Mouse (Mus musculus): ENCODE data around the gene Fam117a.
A peak's percentile ranks its signal among the peaks of the same experiment; 100 is the strongest.

Fam117a gene

GRCm38 (mm10) chr11:95336568-95337128 is at the start of gene Fam117a:
Gene Fam117a (plus strand): TSS chr11:95337018.
- DNase-seq: peak; percentile 92 to 97

DNA sequence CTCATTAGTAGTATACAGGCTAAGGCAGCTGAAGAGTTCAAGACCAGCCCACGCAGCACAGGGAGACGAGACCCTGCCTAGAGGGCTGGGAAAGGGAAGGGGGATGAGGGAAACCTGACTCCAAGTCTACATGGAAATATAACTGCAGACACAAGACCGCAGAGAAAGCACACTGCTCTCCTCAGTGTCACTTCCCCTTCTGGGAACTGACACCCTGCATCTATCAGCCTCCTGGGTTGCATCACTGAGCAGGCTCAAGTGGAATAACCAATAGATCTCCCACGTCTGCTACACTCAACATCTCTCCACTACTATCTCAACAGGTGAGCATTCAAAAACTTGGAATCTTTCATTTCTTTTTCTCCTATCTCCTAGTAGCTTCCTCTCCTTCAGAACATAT is 44.8 kb upstream of the Fam117a start:
- no peak for DNase-seq

DNA sequence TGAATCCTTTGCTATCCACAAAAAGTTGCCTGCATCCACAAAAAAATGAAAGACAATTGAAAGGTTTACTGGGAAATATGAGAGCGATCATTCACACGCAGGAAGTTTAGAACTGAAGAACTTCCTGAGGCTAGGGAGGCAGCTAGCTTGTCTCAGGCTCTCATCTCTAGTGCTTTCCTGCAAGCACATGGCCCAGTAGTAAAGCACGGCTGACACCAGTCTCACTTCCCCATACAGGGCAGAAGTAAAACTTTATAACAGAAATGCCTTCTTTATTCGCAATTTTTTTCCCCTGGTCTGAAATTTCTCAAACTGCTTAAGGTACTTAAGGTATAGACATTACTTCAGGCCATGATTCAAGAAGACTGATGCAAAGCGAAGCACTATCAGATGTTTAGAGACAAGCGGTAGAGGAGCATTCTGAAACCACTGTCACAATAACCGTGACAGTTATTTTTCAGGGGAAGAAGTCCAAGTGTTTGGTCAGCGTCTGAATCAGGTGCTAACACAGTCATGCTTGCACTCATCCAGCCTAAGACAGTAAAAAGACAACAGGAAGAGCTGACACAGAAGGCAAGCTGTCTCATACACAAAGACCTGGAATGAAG is 43.7 kb upstream of the Fam117a start:
- no peak for DNase-seq

GRCm38 (mm10) chr11:95295736-95296135 is 41.1 kb upstream of the Fam117a start:
- no peak for DNase-seq

DNA sequence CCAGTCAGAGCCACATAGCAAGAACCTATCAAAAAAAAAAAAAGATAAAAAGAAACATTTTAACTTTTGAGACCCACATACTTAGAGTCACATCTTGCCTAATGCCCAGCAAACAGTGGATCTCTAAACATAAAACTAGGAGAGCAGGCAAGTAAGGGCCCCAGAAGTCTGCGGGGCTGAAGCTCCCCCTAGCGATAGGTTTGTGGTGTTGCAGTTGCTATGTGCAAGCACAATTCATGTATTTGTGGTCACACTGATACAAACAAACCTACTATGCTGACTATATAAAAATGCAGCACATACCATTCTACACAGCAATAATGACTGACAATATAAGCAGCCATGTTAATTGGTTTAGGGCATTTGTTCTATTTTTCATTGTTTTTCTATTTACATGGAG is 38.7 kb upstream of the Fam117a start:
- no peak for DNase-seq

DNA sequence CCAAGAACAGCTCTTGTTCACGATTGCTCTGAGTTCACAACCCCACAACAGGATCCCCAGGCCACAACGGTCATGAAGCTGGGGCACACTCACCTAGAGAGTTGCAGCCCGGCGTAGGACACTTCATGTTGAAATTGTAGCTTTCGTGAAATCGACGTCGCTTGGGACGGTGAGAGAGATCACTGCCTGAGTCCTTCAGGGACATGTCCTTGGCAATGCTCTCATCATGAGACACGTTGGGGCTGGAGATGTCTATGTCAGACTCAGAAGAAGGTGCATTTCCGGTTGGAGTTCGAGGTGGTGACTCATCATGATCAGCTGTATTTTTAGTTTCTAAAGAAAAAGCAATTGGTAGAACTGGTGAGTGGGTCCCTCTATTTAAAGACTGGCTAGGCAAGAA is 36.9 kb upstream of the Fam117a start:
- DNase-seq: no peak

GRCm38 (mm10) chr11:95301772-95302171 is 35.0 kb upstream of the Fam117a start:
- DNase-seq: no peak

DNA sequence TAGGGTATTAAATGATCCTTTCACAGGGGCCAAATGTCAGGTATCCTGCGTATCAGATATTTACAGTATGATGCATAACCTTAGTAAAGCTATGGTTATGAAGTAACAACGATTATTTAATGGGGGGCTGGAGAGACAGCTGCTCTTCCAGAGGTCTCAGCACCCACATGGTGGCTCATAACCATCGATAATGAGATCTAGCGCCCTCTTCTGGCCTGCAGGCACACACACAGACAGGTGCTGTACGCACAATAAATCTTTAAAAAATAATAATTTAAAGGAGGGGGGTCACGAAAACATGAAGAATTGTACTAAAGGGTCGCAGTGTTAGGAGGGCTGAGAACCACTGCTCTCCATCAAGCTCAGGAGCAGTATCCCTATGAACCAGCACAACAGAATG is 31.2 kb upstream of the Fam117a start:
- no peak for DNase-seq

DNA sequence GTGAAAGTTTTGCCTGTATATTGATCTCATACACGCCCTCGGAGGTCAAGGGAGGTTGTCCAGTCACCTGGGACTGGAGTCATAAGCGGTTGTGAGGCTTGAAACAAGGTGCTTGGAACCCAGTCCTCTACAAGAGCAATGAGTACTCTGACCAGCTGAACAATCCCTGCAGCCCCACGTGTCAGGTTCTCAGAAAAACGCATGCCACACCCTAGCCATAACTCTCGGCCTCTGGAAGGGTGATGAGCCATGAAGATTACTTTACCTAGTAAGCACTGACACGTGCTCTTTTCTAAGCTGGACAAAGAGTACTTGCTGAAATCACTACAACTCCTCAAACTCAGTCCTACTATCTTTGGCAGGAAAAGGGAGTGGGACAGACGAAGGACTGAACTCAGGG is 29.3 kb upstream of the Fam117a start:
- DNase-seq: peak in 1 of 2 experiments; percentile 45

GRCm38 (mm10) chr11:95309510-95310006 is 27.3 kb upstream of the Fam117a start:
- peak; percentile 97 to 99 for DNase-seq

GRCm38 (mm10) chr11:95310007-95310647 is 26.7 kb upstream of the Fam117a start, which contains the start of gene Kat7:
Gene Kat7 (minus strand): TSS chr11:95310246.
- peak; percentile 98 to 99 for DNase-seq

GRCm38 (mm10) chr11:95310648-95311424 is 26.0 kb upstream of the Fam117a start:
- DNase-seq: peak; percentile 23 to 49

GRCm38 (mm10) chr11:95311425-95311807 is 25.4 kb upstream of the Fam117a start:
- no peak for DNase-seq

DNA sequence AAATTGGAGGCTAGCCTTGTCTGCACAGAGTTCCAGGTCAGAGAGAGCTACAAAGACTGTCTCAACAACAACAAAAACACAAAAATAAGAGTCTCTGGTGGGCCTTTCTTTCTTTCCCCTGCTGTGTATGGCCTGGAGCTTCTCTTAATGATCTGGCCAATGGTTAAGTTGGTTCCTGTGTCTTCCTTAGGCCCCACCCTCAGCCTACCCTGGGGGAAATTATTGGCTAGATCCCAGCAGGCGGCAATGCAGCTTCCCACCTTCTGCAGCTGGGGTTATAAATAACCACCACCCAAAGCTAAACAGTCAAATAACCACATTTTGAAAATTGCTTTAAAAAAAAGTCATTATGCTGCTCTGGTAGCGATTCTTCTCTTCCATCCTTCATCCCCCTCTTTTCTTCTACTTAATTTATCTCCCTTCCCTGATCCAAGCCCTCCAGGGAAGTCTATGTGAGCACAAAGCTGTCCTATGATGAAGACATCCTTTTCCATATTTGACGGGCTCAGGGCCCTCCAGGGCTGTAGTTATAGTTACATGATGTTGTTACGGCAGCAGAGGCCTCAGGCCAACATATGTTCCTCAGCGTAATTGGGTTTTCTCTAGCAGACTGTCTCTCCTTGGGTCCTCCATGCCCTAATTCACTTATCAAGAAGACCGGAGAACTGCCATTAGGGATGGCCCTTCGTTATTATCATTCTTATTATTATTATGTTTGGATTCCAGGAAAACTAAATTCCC is 21.4 kb upstream of the Fam117a start:
- DNase-seq: no peak

- no peak for DNase-seq
These were observed 18.7 kb upstream of the Fam117a start for GRCm38 (mm10) chr11:95318116-95318515.

- DNase-seq: peak in 1 of 2 experiments; percentile 28
These were observed 17.3 kb upstream of the Fam117a start for GRCm38 (mm10) chr11:95319506-95319905.

DNA sequence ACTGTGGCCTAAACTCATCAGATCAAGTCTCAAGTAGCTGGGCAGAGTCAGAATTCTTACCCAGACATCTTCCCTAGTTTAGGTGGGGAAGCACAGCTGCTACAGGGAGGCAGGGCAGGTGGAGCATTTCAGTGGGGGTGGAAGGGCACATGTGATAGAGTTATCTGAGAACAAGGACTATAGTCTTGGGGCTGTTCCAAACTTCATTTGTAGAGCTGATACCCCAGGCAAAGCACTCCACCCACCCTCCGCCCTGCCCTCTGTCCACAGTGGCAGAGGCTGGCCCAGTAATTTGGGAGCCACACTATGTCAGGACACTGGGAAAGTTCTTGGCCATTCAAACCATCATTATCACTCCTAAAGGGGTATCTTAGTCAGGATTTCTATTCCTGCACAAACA is 16.8 kb upstream of the Fam117a start:
- no peak for DNase-seq

GRCm38 (mm10) chr11:95324181-95324580 is 12.6 kb upstream of the Fam117a start:
- no peak for DNase-seq

DNA sequence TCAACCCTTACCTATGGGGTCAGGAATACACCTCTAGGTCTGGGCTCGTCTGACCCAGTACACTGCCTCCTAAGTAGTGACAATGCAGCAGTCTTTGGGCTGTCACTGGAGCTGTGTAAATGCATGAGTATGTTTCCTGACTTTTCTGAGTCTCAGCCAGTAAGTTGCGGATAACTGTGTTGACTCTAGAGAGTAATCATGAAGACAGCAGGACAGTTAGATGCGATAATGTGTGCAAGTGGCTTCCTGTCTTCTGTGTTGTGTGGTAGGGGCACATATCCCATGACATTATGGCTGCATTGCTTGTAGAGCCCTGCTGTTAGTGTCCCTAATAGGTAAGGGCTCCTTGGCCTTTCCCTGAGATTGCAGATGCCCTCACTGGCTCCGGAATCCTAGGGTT is 11.0 kb upstream of the Fam117a start:
- DNase-seq: no peak

DNA sequence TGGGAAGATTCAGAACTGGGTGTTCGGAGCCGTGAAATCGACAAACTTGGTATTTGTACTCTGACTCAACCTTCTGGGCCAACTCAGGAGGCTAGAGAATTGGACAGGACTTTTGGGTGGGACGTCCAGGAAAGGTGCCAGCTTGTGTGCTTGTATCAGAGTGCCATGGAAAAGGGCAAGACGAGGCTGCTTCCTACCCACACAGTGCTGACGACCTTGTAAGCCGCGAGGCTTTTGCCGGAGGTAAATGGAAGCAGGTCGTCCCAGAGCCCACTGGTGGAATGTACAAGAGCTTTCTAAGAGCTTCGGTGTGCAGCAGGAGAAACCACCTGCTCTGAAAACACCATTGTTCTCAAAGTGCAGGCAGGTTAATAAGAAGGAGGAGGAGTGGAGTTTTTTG is 10.6 kb upstream of the Fam117a start:
- DNase-seq: no peak

DNA sequence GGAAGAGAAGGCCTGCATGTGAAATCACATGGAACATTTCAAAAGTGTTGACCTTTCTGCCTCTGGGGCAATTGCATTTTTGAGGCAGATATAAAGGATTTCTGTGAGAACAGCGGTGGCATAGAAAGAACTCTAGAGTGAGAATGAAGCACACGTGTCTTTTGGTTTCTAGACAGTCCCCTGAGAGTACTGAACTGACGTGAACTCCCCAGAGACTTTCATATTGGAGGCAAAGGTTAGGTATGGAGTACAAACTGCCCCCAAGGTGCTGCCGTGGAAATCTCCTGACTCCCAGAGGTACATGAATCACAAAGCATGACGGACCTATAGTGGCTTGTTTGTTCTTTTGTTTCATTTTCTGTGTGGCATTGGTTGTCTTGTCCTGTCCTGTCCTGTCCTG is 8.2 kb upstream of the Fam117a start:
- DNase-seq: no peak

DNA sequence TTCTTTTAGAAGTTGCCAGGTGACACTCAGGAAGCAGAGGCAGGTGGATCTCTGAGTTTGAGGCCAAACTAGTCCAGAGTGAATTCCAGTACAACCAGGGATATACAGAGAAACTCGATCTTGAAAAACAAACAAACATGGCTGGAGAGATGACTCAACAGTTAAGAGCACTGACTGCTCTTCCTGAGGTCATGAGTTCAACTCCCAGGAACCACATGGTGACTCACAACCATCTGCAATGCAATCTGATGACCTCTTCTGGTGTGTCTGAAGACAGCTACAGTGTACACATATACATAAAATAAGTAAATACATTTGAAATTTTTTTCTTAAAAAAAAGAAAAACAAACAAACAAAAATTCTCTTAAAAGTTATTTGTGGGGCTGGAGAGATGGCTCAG is 6.2 kb upstream of the Fam117a start:
- DNase-seq: no peak

DNA sequence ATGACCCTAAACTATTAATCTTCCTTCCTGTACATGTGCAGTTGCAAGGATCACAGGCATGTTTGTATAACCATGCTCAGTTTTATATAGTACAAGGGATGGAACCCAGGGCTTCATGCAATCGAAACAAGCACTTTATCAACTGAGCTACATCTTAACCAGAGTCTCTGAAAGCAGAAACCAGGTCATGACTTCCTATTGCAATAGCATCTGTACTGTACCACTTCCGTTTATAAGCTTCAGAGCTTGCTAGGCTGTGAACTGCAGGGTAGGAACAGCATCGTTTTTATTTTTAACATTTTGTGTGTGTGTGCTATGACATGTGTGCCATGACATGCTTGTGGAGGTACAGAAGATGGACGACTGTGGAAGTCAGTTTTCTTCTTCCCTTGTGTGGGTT is 3.6 kb upstream of the Fam117a start:
- no peak for DNase-seq

Measured in kidney, postnatal 25 days (tissue).